Mouse (Mus musculus): ENCODE results near the gene Nsg2. TPM values are rescaled to one million over a fixed set of nuclear protein-coding genes. Genes with fewer than 3 reads are reported as not detected.
"Not testable (repeated sequence)": the region's sequence is repeated elsewhere in the genome, so short reads cannot be mapped to it uniquely, and the experiment has no call there.

Nsg2 gene
- 44.3 and 44.9 TPM in 2 replicates for polyA plus RNA-seq (2014; fragmentation: Nextera tagmentation; extraction: Ambion mirVana)

DNA sequence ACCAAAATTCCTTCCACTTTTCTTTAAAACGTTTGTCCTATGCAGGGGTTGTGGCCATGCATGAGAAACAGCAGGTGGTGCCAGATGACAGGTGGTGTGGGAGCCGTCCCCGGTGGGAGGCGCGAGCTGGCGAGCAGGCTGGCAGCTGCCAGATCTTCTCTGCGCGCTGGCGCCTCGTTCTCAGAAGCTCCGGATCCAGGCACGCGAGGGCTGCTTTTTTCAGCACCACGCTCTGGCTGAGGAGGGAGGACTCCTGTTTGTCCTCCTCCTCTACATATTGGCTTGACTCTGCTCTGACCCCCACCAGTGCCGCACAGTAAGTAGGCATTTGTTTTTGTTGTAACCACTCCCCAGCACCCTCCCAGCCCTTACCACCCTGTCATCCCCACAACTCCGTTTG is at the start of gene Nsg2:
Gene Nsg2, plus strand, starts transcription at position 183 of the 400 bp plus-strand sequence.
- Histone ChIP-seq H3K9me3 (ENCODE audit: control insufficient read depth, low read length) (no peaks in the 10 kb centered on the region), H3K4me2 (replicated peaks; ENCODE audit: low read depth, low read length) (peak within 1 kb of the TSS; percentile 49), H3K27me3 (ENCODE audit: control insufficient read depth, insufficient read depth, low read length) (no peaks in the 10 kb centered on the region), H3K36me3 (ENCODE audit: control insufficient read depth, insufficient read depth, low read length) (0 out of 2 replicates have a peak, but pooled peaks cover 2% of the 10 kb centered on the region), H3K9ac (ENCODE audit: low read depth, low read length) (peak within 1 kb of the TSS; percentile 75), H3K4me3 (ENCODE audit: low read depth, low read length) (peak within 1 kb of the TSS; percentile 42), H3K4me1 (replicated peaks; ENCODE audit: control insufficient read depth, insufficient read depth, low read length) (peaks cover 4% of the 10 kb centered on the region; the same call in 1 of the 2 replicates), H3K27ac (ENCODE audit: low read depth, low read length) (peak within 1 kb of the TSS; percentile 94)
- WGBS = 0% methylated on average over 16 of the region's 16 CpGs
- DNase-seq (ENCODE audit: low spot score) (peak; percentile 85), ATAC-seq (ENCODE audit: low FRiP score) (peak; percentile 78)

DNA sequence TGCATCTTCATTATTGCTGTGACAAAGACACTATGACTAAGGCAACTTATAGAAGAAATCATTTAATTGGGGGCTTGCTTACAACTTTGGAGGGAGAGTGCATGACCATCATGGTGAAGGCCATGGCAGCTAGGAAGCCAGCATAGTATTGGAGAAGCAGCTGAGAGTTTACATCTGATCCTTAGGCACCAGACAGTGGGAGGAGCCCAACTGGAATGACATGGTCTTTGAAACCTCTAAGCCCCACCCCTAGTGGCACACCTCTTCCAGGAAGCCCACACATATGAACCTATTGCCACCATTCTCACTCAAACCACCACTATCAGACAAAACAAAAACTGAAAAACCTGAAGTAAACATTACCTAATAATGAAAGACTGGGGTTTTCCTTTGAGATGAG is 40.2 kb upstream of the Nsg2 start:
- Histone ChIP-seq H3K9me3 (ENCODE audit: control insufficient read depth, low read length) (no peaks in the 10 kb centered on the region), H3K36me3 (ENCODE audit: control insufficient read depth, insufficient read depth, low read length) (no peaks in the 10 kb centered on the region), H3K4me1 (replicated peaks; ENCODE audit: control insufficient read depth, insufficient read depth, low read length) (no peaks in the 10 kb centered on the region), H3K27ac (ENCODE audit: low read depth, low read length) (no peak overlapping the region), H3K4me2 (replicated peaks; ENCODE audit: low read depth, low read length) (no peak overlapping the region), H3K27me3 (ENCODE audit: control insufficient read depth, insufficient read depth, low read length) (no peaks in the 10 kb centered on the region), H3K9ac (ENCODE audit: low read depth, low read length) (no peak overlapping the region), H3K4me3 (ENCODE audit: low read depth, low read length) (no peak overlapping the region)
- DNase-seq (ENCODE audit: low spot score) = no peak
- no peak for ATAC-seq (ENCODE audit: low FRiP score)

DNA sequence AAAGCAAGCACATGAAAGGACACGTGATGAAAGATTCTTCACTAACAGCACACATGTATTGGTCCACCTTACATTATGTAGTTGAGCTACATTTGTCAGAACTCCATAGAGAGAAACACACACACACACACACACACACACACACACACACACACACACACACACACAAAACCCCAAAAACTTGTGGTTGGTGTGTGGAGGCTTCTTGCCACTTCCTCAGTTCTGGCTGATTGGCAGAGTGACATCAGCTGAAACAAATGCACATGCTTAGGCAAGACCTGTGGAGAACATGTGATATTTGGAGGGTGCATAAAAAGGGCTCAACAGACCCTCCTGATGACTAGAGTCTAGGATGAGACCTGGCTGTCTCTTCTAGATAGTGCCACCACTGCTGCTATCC is 36.3 kb upstream of the Nsg2 start:
- WGBS = 94% methylated on average over 1 of the region's 1 CpGs
- DNase-seq (ENCODE audit: low spot score) (no peak), ATAC-seq (ENCODE audit: low FRiP score) (no peak)
- H3K36me3 ChIP-seq (ENCODE audit: control insufficient read depth, insufficient read depth, low read length) = no peaks in the 10 kb centered on the region
- H3K4me2 ChIP-seq (replicated peaks; ENCODE audit: low read depth, low read length) = no peak overlapping the region
- H3K4me1 ChIP-seq (replicated peaks; ENCODE audit: control insufficient read depth, insufficient read depth, low read length) = no peaks in the 10 kb centered on the region
- H3K9me3 ChIP-seq (ENCODE audit: control insufficient read depth, low read length) = no peaks in the 10 kb centered on the region
- H3K27ac ChIP-seq (ENCODE audit: low read depth, low read length) = no peak overlapping the region
- H3K4me3 ChIP-seq (ENCODE audit: low read depth, low read length) = no peak overlapping the region
- H3K27me3 ChIP-seq (ENCODE audit: control insufficient read depth, insufficient read depth, low read length) = no peaks in the 10 kb centered on the region
- no peak overlapping the region for H3K9ac ChIP-seq (ENCODE audit: low read depth, low read length)

DNA sequence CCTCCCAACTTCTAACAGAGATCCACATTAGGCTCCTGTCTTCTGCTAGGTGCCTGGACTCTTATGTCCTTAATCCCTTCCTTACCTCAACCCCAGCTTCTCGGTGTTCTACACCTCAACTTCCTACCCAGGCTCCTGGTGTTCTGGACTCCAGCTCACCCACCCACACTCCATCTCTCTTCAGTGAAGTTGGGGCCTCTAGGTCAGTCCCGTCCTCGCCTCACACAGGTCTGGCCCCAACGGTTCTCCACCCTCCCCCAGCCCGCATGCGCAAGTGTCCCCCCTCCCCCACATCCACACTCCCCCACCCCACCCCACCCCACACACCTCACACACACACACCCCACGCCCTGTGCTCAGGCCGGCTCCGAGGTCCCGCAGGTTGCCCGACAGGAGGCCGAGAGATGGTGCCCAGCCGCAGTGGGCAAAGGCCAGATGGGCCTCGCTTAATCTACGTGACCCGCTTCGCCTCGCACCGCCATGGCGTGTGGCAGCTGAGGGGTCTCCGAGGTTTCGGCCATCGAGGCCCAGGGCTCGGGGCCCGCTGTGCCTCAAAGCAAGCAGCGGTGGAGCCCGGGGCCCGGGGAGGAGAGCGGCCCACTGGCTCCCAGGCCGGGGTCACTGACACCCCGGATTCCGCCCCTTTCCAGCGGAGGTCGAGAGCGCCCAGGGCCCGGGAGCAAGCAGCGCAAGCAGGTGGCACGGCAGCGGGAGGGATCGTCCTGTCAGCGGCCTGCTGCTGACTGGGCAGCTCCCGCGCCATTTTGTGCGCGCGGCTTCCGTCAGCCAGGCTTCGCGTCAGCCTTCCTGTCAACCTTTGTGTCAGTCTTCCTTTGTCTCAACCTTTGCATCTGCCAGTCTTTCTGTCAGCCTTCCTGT is 34.8 kb upstream of the Nsg2 start, which contains the start of gene 4930524B15Rik:
Gene 4930524B15Rik, plus strand, starts transcription at position 337 of the 879 bp plus-strand sequence.
- Histone ChIP-seq H3K4me3 (ENCODE audit: low read depth, low read length) (peak within 1 kb of the TSS; percentile 28), H3K4me1 (replicated peaks; ENCODE audit: control insufficient read depth, insufficient read depth, low read length) (no peaks in the 10 kb centered on the region), H3K9ac (ENCODE audit: low read depth, low read length) (peak within 1 kb of the TSS; percentile 71), H3K27me3 (ENCODE audit: control insufficient read depth, insufficient read depth, low read length) (no peaks in the 10 kb centered on the region), H3K36me3 (ENCODE audit: control insufficient read depth, insufficient read depth, low read length) (no peaks in the 10 kb centered on the region), H3K4me2 (replicated peaks; ENCODE audit: low read depth, low read length) (peak within 1 kb of the TSS; percentile 54), H3K9me3 (ENCODE audit: control insufficient read depth, low read length) (no peaks in the 10 kb centered on the region), H3K27ac (ENCODE audit: low read depth, low read length) (no peak within 1 kb of the TSS)
- peak; percentile 55 for DNase-seq (ENCODE audit: low spot score)
- ATAC-seq (ENCODE audit: low FRiP score) = peak; percentile 68
- 43% methylated on average over 44 of the region's 49 CpGs for WGBS

DNA sequence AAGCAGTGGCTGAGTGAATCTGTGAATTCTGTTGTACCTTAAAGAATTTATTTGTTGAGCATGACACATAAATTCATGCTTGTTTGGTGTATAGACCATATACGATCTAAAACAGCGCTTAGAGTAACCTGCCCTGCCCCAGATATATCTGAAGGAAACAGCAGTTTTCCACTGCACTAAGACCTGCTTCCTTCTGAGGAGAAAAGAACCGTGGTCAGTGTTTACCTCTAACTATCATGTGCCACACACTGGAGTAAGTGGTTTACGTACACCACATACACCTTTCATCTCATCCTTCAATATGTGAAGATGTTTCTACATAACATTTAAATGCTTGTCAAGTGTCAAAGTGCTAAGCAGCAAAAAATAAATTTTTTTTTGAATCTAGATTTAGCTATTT is 26.1 kb upstream of the Nsg2 start:
- Histone ChIP-seq H3K4me2 (replicated peaks; ENCODE audit: low read depth, low read length) (no peak overlapping the region), H3K27ac (ENCODE audit: low read depth, low read length) (no peak overlapping the region), H3K4me3 (ENCODE audit: low read depth, low read length) (no peak overlapping the region), H3K4me1 (replicated peaks; ENCODE audit: control insufficient read depth, insufficient read depth, low read length) (no peaks in the 10 kb centered on the region), H3K27me3 (ENCODE audit: control insufficient read depth, insufficient read depth, low read length) (no peaks in the 10 kb centered on the region), H3K9me3 (ENCODE audit: control insufficient read depth, low read length) (no peaks in the 10 kb centered on the region), H3K9ac (ENCODE audit: low read depth, low read length) (no peak overlapping the region), H3K36me3 (ENCODE audit: control insufficient read depth, insufficient read depth, low read length) (no peaks in the 10 kb centered on the region)
- DNase-seq (ENCODE audit: low spot score) = no peak
- 82% methylated on average over 4 of the region's 4 CpGs for WGBS
- ATAC-seq (ENCODE audit: low FRiP score) = no peak

DNA sequence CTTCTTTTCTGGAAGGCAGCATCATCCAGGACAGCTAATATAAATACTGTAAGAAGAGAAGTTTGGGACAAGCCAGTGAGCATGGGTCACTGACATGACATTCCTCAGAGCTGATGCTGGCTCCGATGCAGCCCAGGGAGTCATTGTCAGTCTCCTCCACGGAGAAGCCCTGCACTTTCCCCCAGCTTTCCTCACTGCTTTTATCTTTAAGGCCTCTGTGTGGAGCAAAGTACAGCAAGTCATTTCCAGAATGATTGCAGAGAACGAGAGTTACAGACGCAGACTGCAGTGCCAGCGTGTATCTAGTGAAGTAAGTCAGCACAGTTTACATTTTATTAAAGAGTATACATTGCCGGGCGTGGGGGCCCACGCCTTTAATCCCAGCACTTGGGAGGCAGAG is 25.4 kb upstream of the Nsg2 start:
- 64% methylated on average over 8 of the region's 8 CpGs for WGBS
- Histone ChIP-seq H3K4me1 (replicated peaks; ENCODE audit: control insufficient read depth, insufficient read depth, low read length) (no peaks in the 10 kb centered on the region), H3K27ac (ENCODE audit: low read depth, low read length) (no peak overlapping the region), H3K36me3 (ENCODE audit: control insufficient read depth, insufficient read depth, low read length) (no peaks in the 10 kb centered on the region), H3K4me3 (ENCODE audit: low read depth, low read length) (no peak overlapping the region), H3K27me3 (ENCODE audit: control insufficient read depth, insufficient read depth, low read length) (no peaks in the 10 kb centered on the region), H3K9me3 (ENCODE audit: control insufficient read depth, low read length) (no peaks in the 10 kb centered on the region; the same call in 1 of the 2 replicates), H3K9ac (ENCODE audit: low read depth, low read length) (no peak overlapping the region), H3K4me2 (replicated peaks; ENCODE audit: low read depth, low read length) (no peak overlapping the region)
- DNase-seq (ENCODE audit: low spot score) (no peak), ATAC-seq (ENCODE audit: low FRiP score) (no peak)

DNA sequence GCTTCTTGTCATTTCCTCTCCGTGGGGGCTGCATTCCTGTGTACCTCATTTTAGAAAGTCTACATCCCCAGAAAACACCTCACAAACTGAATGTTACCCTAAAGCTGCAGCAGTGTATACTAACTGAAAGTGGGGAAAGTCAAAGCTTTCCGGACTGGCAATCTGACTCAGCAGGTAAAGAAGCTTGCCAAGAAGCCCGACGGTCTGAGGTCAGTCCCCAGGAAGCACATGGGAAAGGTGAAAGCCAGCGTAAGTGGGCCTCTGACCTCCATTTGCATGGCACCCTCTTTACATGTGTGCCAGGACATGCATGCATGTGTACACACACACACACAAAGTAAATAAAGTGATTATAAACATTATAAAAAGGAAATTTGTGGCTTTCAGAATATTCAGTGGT is 24.6 kb upstream of the Nsg2 start:
- H3K9me3 ChIP-seq (ENCODE audit: control insufficient read depth, low read length) = no peaks in the 10 kb centered on the region; the same call in 1 of the 2 replicates
- H3K4me3 ChIP-seq (ENCODE audit: low read depth, low read length) = no peak overlapping the region
- no peak for DNase-seq (ENCODE audit: low spot score)
- H3K36me3 ChIP-seq (ENCODE audit: control insufficient read depth, insufficient read depth, low read length) = no peaks in the 10 kb centered on the region
- no peaks in the 10 kb centered on the region for H3K27me3 ChIP-seq (ENCODE audit: control insufficient read depth, insufficient read depth, low read length)
- ATAC-seq (ENCODE audit: low FRiP score) = no peak
- H3K9ac ChIP-seq (ENCODE audit: low read depth, low read length) = no peak overlapping the region
- H3K4me2 ChIP-seq (replicated peaks; ENCODE audit: low read depth, low read length) = no peak overlapping the region
- 87% methylated on average over 5 of the region's 5 CpGs for WGBS
- H3K27ac ChIP-seq (ENCODE audit: low read depth, low read length) = no peak overlapping the region
- no peaks in the 10 kb centered on the region for H3K4me1 ChIP-seq (replicated peaks; ENCODE audit: control insufficient read depth, insufficient read depth, low read length)

DNA sequence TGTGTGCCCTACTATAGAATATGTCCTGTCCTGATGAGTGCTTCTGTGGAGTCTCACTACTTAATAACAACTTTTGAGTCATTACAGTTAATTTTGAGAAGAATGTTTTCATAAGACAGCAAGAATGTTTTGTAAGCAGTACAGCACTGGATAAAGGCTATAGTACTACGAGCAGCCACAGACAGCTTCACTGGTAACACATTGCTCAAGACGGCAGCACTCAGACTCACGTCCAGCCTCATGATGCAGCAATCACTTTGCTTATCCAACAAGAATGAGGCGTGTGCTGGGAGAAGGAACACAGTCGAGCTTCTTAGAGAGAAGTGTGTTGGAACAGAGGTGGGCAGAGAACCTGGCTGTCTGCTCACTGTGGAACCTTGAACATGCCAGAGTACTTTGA is 24.1 kb upstream of the Nsg2 start:
- Histone ChIP-seq H3K4me3 (ENCODE audit: low read depth, low read length) (no peak overlapping the region), H3K4me2 (replicated peaks; ENCODE audit: low read depth, low read length) (no peak overlapping the region), H3K9me3 (ENCODE audit: control insufficient read depth, low read length) (no peaks in the 10 kb centered on the region; the same call in 1 of the 2 replicates), H3K9ac (ENCODE audit: low read depth, low read length) (no peak overlapping the region), H3K36me3 (ENCODE audit: control insufficient read depth, insufficient read depth, low read length) (no peaks in the 10 kb centered on the region), H3K27ac (ENCODE audit: low read depth, low read length) (no peak overlapping the region), H3K4me1 (replicated peaks; ENCODE audit: control insufficient read depth, insufficient read depth, low read length) (no peaks in the 10 kb centered on the region), H3K27me3 (ENCODE audit: control insufficient read depth, insufficient read depth, low read length) (no peaks in the 10 kb centered on the region)
- 78% methylated on average over 5 of the region's 5 CpGs for WGBS
- DNase-seq (ENCODE audit: low spot score) (no peak), ATAC-seq (ENCODE audit: low FRiP score) (no peak)

DNA sequence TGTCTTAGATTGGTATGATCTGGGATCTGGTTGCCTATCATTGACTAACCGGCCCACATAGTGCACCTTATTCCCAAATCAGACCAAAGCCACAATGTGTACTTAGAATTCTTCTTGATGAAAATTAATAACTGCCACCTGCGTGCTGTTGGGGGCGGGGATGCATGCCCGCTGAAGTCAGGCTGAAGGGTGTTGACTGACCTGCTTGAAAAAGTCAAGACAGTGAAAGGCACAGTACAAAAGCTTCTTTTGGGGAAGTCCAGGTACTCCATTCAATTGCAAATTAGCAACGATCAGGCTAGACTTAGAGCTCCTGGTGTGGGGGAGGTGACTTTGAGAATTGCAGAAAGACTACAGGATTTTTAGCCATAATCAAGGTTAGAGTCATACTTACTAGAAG is 20.2 kb upstream of the Nsg2 start:
- H3K4me2 ChIP-seq (replicated peaks; ENCODE audit: low read depth, low read length); H3K9ac ChIP-seq (ENCODE audit: low read depth, low read length); H3K4me3 ChIP-seq (ENCODE audit: low read depth, low read length); H3K4me1 ChIP-seq (replicated peaks; ENCODE audit: control insufficient read depth, insufficient read depth, low read length); DNase-seq (ENCODE audit: low spot score); ATAC-seq (ENCODE audit: low FRiP score); H3K36me3 ChIP-seq (ENCODE audit: control insufficient read depth, insufficient read depth, low read length); H3K9me3 ChIP-seq (ENCODE audit: control insufficient read depth, low read length); H3K27ac ChIP-seq (ENCODE audit: low read depth, low read length); H3K27me3 ChIP-seq (ENCODE audit: control insufficient read depth, insufficient read depth, low read length): not testable (repeated sequence)
- 85% methylated on average over 5 of the region's 5 CpGs for WGBS

Measured in hindbrain, embryonic 11.5 days (tissue).